Mouse (Mus musculus): ENCODE data around the gene Polr3k. TPM values are rescaled to one million over a fixed set of nuclear protein-coding genes. Genes with fewer than 3 reads are reported as not detected.

Gene Polr3k
- 20.3 TPM for polyA plus RNA-seq (2014; fragmentation: Illumina TruSeq; extraction: RNeasy Lipid Tissue Mini Kit (QIAGEN cat#74804); ENCODE audit: low read depth, low replicate concordance)

DNA sequence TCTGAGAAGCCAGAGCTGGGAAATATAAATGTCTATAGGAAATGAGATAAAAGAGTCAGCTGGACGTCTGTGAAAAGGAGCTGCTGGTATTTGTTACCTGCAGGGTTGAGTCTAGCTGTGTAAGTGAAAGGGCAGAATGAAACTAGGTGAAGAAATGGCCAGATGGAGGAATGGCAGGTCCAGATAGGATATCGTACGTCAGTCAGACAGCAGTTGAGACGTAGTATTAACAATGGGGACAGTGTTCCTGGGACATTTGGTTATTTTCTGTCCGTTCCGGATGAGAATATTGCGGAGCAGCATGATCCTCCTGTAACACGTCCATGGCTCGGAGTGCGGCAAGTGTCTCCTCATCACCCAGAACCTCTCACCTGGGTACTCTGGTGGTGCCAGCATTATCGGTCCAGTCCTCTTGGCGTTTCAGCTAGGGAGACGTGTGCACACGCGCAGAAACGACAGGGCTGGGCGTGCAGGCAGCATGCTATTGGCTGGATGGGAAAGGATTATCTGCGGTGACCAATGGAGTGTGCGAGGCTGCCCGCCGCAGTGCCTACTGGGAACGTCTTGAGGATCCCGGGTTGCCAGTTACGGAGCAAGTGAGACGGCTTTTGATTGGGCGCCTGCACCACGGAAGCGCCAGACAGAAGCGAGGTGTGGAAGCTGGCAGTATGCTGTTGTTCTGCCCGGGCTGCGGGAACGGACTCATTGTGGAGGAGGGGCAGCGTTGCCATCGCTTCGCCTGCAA lies at the start of gene Polr3k:
Gene Polr3k, plus strand, starts transcription at position 547 of the 745 bp plus-strand sequence.

GRCm38 (mm10) chr2:181837372-181838292 lies 26.5 kb upstream of the Polr3k start, which contains the start of gene Pcmtd2:
TSS of gene Pcmtd2 (plus strand) at chr2:181837854.

Other genes with a start within 250 kb of the Polr3k start
- gene Gm29797, start 207.3 kb upstream of the Polr3k start, polyA plus RNA-seq (2014; fragmentation: Illumina TruSeq; extraction: RNeasy Lipid Tissue Mini Kit (QIAGEN cat#74804); ENCODE audit: low read depth, low replicate concordance), result not detected
- 17.8 TPM for gene Sox18, start 192.7 kb upstream of the Polr3k start, polyA plus RNA-seq (2014; fragmentation: Illumina TruSeq; extraction: RNeasy Lipid Tissue Mini Kit (QIAGEN cat#74804); ENCODE audit: low read depth, low replicate concordance)
- gene Tcea2, start 184.0 kb upstream of the Polr3k start, polyA plus RNA-seq (2014; fragmentation: Illumina TruSeq; extraction: RNeasy Lipid Tissue Mini Kit (QIAGEN cat#74804); ENCODE audit: low read depth, low replicate concordance), result 20.2 TPM
- gene Rgs19, start 170.4 kb upstream of the Polr3k start, polyA plus RNA-seq (2014; fragmentation: Illumina TruSeq; extraction: RNeasy Lipid Tissue Mini Kit (QIAGEN cat#74804); ENCODE audit: low read depth, low replicate concordance), result 22.9 TPM
- 6.0 TPM for gene Lkaaear1, start 165.9 kb upstream of the Polr3k start, polyA plus RNA-seq (2014; fragmentation: Illumina TruSeq; extraction: RNeasy Lipid Tissue Mini Kit (QIAGEN cat#74804); ENCODE audit: low read depth, low replicate concordance)
- 0.30 TPM for gene Oprl1, start 149.3 kb upstream of the Polr3k start, polyA plus RNA-seq (2014; fragmentation: Illumina TruSeq; extraction: RNeasy Lipid Tissue Mini Kit (QIAGEN cat#74804); ENCODE audit: low read depth, low replicate concordance)
- not detected for gene Myt1, start 101.0 kb upstream of the Polr3k start, polyA plus RNA-seq (2014; fragmentation: Illumina TruSeq; extraction: RNeasy Lipid Tissue Mini Kit (QIAGEN cat#74804); ENCODE audit: low read depth, low replicate concordance)
- gene Pcmtd2, start 26.5 kb upstream of the Polr3k start, polyA plus RNA-seq (2014; fragmentation: Illumina TruSeq; extraction: RNeasy Lipid Tissue Mini Kit (QIAGEN cat#74804); ENCODE audit: low read depth, low replicate concordance), result 30.4 TPM
- gene Gm14496, start 126.8 kb downstream of the Polr3k start, polyA plus RNA-seq (2014; fragmentation: Illumina TruSeq; extraction: RNeasy Lipid Tissue Mini Kit (QIAGEN cat#74804); ENCODE audit: low read depth, low replicate concordance), result not detected